Mouse (Mus musculus) erythroblast, embryonic 14.5 days (primary cell): ENCODE measurements around the gene Teddm3. TPM values are rescaled to one million over a fixed set of nuclear protein-coding genes. Genes with fewer than 3 reads are reported as not detected.
"Not testable (repeated sequence)": the region's sequence is repeated elsewhere in the genome, so short reads cannot be mapped to it uniquely, and the experiment has no call there.

Experiments
- H3K27me3 ChIP-seq: 2 replicates; pipeline ENCODE4 v1.6.1; 2012; ENCODE audit warnings: inconsistent platforms; ENCODE audit not compliant: control insufficient read depth
- H3K36me3 ChIP-seq: 2 replicates; pipeline ENCODE4 v1.6.1; 2012; ENCODE audit warnings: mild to moderate bottlenecking, inconsistent platforms; ENCODE audit not compliant: control insufficient read depth
- H3K4me1 ChIP-seq: 2 replicates; pipeline ENCODE4 v1.6.1; 2012; ENCODE audit warnings: inconsistent platforms; ENCODE audit not compliant: control insufficient read depth
- H3K4me3 ChIP-seq: replicated peaks from 2 replicates; pipeline ENCODE3; 2012; ENCODE audit warnings: moderate library complexity, mild to moderate bottlenecking, inconsistent platforms
- H3K9me3 ChIP-seq: 2 replicates; pipeline ENCODE4 v1.6.1; 2012; ENCODE audit warnings: low read length, inconsistent platforms, mixed read lengths; ENCODE audit not compliant: control insufficient read depth
- GATA1 ChIP-seq: IDR thresholded peaks from 2 replicates; pipeline ENCODE4 v1.6.1; 2012; ENCODE audit warnings: low read length, inconsistent platforms, mixed read lengths
- TAL1 ChIP-seq: IDR thresholded peaks from 3 replicates; pipeline ENCODE4 v1.6.1; 2012; ENCODE audit warnings: low read length, inconsistent platforms, mixed read lengths
- polyA plus RNA-seq: library from polyadenylated mRNA; stranded (reverse); fragments of >175 nt; gene quantifications from 2 replicates; pipeline ENCODE4 v1.2.3, GENCODE M21; 2012

Teddm3 gene
- polyA plus RNA-seq, 1 experiment, result not detected

DNA sequence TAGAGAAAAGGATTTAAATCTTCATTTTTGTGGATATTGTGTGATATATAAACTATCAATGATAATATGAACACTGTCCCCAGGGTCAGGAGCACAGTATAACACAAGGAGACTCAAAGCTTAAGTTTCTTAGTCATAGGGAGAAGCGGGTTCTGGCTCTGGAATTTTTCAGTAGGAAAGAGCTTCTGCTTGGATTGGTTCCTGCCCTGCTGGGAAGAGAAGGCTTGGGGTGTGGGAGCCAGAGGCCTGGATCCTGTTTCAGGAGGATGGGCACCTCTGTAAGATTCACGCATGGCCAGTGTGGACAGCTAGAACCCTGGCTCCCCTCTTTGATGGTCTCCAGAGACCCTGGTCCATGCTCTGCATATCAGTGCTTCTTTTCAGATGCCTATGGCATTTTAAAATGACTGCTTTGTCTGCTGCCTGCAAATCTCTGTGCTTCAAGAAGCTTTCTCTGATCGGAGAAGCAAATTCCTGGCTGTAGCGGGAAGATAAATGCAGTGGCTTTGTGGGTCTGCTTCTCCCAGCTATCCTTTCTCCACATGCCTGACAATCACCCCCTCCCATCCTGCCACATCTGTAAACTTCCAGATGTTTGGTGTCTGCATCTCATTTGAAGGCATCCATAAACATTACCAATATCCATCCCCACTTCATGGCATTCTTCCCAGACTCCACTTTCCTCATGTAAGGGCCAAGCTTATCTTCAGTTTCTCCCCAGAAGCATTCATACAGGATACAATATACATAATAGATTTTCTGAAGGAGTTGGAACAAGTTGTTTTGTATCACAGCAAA lies 2.0 kb downstream of the Teddm3 start:
- no peaks in the 10 kb centered on the region for H3K36me3 ChIP-seq
- TF ChIP-seq TAL1, result no peak
- TF ChIP-seq GATA1, result no peak
- H3K4me3 ChIP-seq, result no peak overlapping the region

DNA sequence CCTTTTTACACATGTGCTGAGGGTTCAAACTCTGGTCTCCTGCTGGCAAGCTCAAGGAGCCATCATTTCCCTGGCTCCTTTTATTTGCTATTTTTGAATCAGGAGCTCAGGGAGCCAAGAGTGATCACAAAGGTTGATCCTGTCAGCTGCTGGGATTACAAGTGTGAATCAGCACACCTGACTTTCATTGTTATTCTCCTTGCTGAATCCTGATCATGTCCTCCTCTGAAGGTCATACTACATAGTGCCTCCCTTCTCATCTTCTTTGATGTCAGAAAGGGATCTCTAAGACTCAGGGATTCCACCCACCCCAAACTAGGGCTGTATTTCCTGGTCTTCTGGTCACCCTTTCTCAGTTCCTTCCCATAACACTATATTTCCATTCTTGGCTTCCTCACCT lies 3.9 kb downstream of the Teddm3 start:
- no peaks in the 10 kb centered on the region for H3K27me3 ChIP-seq
- no peaks in the 10 kb centered on the region for H3K9me3 ChIP-seq
- no peak overlapping the region for H3K4me3 ChIP-seq
- TF ChIP-seq GATA1, result no peak
- no peak for TF ChIP-seq TAL1
- no peaks in the 10 kb centered on the region for H3K4me1 ChIP-seq
- no peaks in the 10 kb centered on the region for H3K36me3 ChIP-seq

More for the DNA sequence above, 2.0 kb downstream of the Teddm3 start:
- no peaks in the 10 kb centered on the region for H3K4me1 ChIP-seq
- no peaks in the 10 kb centered on the region for H3K27me3 ChIP-seq
- no peaks in the 10 kb centered on the region for H3K9me3 ChIP-seq

GRCm38 (mm10) chr16:21148451-21148850 lies 5.3 kb downstream of the Teddm3 start:
- H3K27me3 ChIP-seq, H3K4me1 ChIP-seq, H3K36me3 ChIP-seq, H3K9me3 ChIP-seq, H3K4me3 ChIP-seq: not testable (repeated sequence)

DNA sequence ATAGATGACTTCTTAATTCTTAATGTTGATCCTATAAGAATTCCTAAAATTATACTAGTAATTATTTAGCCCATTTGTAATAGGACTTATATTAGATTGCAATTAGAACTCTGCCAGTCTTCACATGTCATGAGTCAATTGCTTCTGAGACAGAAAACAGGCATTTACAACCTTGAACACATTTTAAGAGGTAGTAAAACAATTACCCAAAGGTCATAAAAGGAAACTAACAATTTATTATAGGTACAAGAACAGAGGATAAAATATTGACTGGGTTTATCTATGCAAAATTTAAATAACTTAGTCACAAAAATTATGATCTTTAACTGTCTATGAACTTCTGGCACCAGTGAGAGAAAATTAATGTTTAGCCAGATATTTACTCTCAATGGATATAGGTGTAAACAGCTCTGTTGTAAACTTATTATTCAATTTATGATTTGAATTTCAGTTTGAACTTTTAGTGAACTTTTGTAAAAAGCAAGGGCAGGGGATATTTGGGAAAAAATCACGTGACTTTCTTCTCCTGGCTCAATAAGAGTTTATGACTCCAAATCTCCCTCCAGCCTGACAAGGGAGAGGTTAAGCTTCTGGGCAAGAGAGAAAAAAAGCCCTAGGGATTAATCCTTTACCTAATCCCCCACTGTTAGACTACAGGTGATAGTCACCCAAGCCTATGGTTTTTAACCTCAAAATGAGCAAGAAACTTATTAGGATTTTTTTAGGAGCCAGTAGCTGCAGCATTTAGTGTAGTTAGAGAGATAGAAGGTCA lies 17.3 kb downstream of the Teddm3 start:
- H3K4me3 ChIP-seq, result no peak overlapping the region
- no peak for TF ChIP-seq GATA1
- no peaks in the 10 kb centered on the region for H3K27me3 ChIP-seq
- H3K4me1 ChIP-seq, result no peaks in the 10 kb centered on the region
- H3K9me3 ChIP-seq, result peaks cover 5% of the 10 kb centered on the region
- H3K36me3 ChIP-seq, result no peaks in the 10 kb centered on the region

GRCm38 (mm10) chr16:21127666-21128065 lies 26.1 kb downstream of the Teddm3 start:
- H3K9me3 ChIP-seq, H3K4me3 ChIP-seq, H3K36me3 ChIP-seq, H3K27me3 ChIP-seq, H3K4me1 ChIP-seq: not testable (repeated sequence)

DNA sequence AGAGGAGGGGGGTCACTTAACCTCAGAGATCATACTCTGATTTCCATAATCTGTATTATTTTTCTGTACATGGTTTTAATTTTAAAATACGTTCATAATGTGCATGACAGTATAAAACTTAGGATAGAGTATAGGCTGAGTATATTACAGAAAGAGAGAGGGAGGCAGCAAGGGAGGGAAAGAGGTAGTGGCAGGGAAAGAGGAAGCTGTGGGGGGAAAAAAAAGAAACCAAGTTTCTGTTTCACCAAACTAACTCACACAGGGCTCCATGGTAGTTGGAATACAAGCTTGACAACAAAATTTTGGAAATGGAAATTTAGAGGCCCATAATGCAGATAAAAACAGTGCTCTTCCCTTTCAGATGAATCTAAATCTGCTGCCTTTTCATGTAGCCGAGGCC lies 31.0 kb downstream of the Teddm3 start:
- not testable (repeated sequence) for H3K4me1 ChIP-seq, H3K4me3 ChIP-seq, H3K27me3 ChIP-seq, H3K9me3 ChIP-seq, H3K36me3 ChIP-seq

DNA sequence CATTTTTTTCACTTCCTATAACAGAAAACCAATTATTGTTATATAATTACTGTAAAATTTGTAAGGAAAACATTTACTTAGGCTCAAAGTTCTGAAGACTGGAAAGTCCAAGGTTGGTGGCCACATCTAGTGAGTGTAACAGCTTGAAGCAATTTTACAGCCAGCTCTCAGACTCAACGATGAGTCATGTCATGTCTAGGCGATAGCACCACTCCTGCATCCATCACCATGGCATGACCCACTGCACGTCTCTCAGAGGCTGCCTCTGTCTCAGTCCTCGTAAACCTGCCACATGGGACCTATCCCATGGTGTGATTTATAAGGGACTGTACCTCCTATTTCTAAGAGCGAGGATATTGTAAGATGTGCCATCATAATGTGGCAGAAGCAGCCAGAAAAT lies 37.7 kb downstream of the Teddm3 start:
- H3K36me3 ChIP-seq, result no peaks in the 10 kb centered on the region
- no peaks in the 10 kb centered on the region for H3K27me3 ChIP-seq
- no peak overlapping the region for H3K4me3 ChIP-seq
- no peaks in the 10 kb centered on the region for H3K9me3 ChIP-seq
- no peak for TF ChIP-seq TAL1
- TF ChIP-seq GATA1, result no peak
- no peaks in the 10 kb centered on the region for H3K4me1 ChIP-seq

GRCm38 (mm10) chr16:21109473-21109872 lies 44.3 kb downstream of the Teddm3 start:
- Histone ChIP-seq H3K4me3 (no peak overlapping the region), H3K9me3 (no peaks in the 10 kb centered on the region), H3K4me1 (no peaks in the 10 kb centered on the region), H3K36me3 (no peaks in the 10 kb centered on the region), H3K27me3 (no peaks in the 10 kb centered on the region)
- no peak for TF ChIP-seq GATA1
- TF ChIP-seq TAL1, result no peak

Other genes with a start within 250 kb of the Teddm3 start
- 0.01 TPM in 1 of 2 replicates, not detected in the other for gene Ephb3, start 50.8 kb upstream of the Teddm3 start, polyA plus RNA-seq